Mouse (Mus musculus) stomach, embryonic 15.5 days (tissue): Measurements from ENCODE around the gene Slc2a6. TPM values are rescaled to one million over a fixed set of nuclear protein-coding genes. Genes with fewer than 3 reads are reported as not detected.
A peak's percentile ranks its signal among the peaks of the same experiment; 100 is the strongest.

Experiments
- ATAC-seq: fragments of 200-750 bp; cut with Nextera tagmentation; 2 replicates; pipeline ENCODE4 v1.8.0; 2017; ENCODE audit warnings: low read depth, moderate number of reproducible peaks, moderate TSS enrichment; ENCODE audit not compliant: insufficient read depth, low FRiP score
- H3K27ac ChIP-seq: fragments of 300-500 bp; sonication (generic); 2 replicates; pipeline ENCODE4 v1.5.1; 2015; ENCODE audit warnings: mild to moderate bottlenecking, inconsistent platforms
- H3K27me3 ChIP-seq: fragments of 300-500 bp; sonication (generic); replicated peaks from 2 replicates; pipeline ENCODE4 v1.6.1; 2015; ENCODE audit warnings: inconsistent platforms
- H3K36me3 ChIP-seq: fragments of 300-500 bp; sonication (generic); 2 replicates; pipeline ENCODE4 v1.6.1; 2015; ENCODE audit warnings: inconsistent platforms
- H3K4me1 ChIP-seq: fragments of 300-500 bp; sonication (generic); 2 replicates; pipeline ENCODE4 v1.6.1; 2015; ENCODE audit warnings: inconsistent platforms
- H3K4me2 ChIP-seq: fragments of 300-500 bp; sonication (generic); 2 replicates; pipeline ENCODE4 v1.6.1; 2015; ENCODE audit warnings: mild to moderate bottlenecking, inconsistent platforms
- H3K4me3 ChIP-seq: fragments of 300-500 bp; sonication (generic); replicated peaks from 2 replicates; pipeline ENCODE4 v1.5.1; 2015; ENCODE audit warnings: inconsistent platforms
- H3K9ac ChIP-seq: fragments of 300-500 bp; sonication (generic); 2 replicates; pipeline ENCODE4 v1.6.1; 2015; ENCODE audit warnings: inconsistent platforms
- H3K9me3 ChIP-seq: fragments of 300-500 bp; sonication (generic); 2 replicates; pipeline ENCODE4 v1.6.1; 2016; ENCODE audit warnings: inconsistent platforms
- WGBS: fragments of 180-500 bp; shearing (Covaris S2); methylation state at CpG from one replicate; pipeline ENCODE4 v1.1.7; 2015; 5-methylcytosine and 5-hydroxymethylcytosine counted together
- polyA plus RNA-seq: library from polyadenylated mRNA; unstranded; fragments of >200 nt; fragmentation: Nextera tagmentation; extraction: Ambion mirVana; gene quantifications from 2 replicates; pipeline ENCODE4 v1.2.1, GENCODE M21; 2015

Slc2a6 gene
- polyA plus RNA-seq, 1 experiment from 2014 or later: 1.3 TPM

DNA sequence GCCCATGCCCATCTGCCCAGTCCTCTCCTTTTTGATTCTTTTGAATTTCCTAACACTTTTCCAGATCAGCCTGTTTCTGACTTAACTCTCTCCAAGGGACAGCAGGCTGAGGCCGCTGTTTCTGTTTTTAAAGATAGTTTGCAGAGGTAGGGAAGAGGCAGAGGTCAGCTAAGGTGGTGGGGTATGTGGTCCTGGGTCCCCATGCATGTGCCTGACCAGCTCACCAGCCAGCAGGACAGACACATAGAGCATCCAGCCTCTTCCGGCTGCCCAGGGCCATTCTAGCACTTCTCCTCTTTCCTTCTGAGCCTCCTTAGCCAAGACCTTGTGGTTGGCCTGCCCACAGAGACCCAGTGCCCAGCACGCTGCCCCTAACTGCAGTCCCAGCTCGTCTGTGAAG lies 30.5 kb upstream of the Slc2a6 start:
- Histone ChIP-seq H3K4me2 (peak overlapping the region; percentile 16; the same call in 1 of the 2 replicates), H3K9ac (no peak overlapping the region), H3K36me3 (no peaks in the 10 kb centered on the region), H3K27me3 (no peaks in the 10 kb centered on the region), H3K4me1 (peaks cover 15% of the 10 kb centered on the region), H3K27ac (no peak overlapping the region), H3K9me3 (no peaks in the 10 kb centered on the region), H3K4me3 (no peak overlapping the region)
- WGBS: 36% methylated on average over 4 of the region's 4 CpGs
- no peak for ATAC-seq

DNA sequence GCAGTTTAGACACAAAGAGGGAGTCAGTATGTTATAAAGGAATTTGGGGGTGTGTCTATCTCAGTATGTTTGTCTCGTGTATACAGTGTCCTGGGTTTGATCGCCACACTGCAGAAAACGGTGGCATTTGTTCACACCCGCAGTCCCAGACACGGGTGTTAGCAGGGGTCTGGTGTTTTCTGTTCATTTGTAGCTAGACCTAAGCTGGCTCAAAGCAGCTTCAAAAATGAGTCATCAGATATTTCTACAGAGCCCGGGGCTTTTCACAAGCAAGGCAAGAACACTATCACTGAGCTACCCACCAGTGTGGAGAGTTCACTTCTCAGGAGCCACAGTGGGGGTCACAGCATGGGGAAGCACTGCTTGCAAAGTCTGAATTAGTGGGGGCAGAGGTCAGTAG lies 21.6 kb upstream of the Slc2a6 start:
- H3K4me2 ChIP-seq: no peak overlapping the region
- H3K4me1 ChIP-seq: 0 out of 2 replicates have a peak, but pooled peaks cover 3% of the 10 kb centered on the region
- no peak overlapping the region for H3K27ac ChIP-seq
- H3K36me3 ChIP-seq: no peaks in the 10 kb centered on the region
- no peaks in the 10 kb centered on the region for H3K9me3 ChIP-seq
- H3K9ac ChIP-seq: no peak overlapping the region
- no peaks in the 10 kb centered on the region for H3K27me3 ChIP-seq
- no peak overlapping the region for H3K4me3 ChIP-seq
- WGBS: 45% methylated on average over 6 of the region's 6 CpGs
- no peak for ATAC-seq

DNA sequence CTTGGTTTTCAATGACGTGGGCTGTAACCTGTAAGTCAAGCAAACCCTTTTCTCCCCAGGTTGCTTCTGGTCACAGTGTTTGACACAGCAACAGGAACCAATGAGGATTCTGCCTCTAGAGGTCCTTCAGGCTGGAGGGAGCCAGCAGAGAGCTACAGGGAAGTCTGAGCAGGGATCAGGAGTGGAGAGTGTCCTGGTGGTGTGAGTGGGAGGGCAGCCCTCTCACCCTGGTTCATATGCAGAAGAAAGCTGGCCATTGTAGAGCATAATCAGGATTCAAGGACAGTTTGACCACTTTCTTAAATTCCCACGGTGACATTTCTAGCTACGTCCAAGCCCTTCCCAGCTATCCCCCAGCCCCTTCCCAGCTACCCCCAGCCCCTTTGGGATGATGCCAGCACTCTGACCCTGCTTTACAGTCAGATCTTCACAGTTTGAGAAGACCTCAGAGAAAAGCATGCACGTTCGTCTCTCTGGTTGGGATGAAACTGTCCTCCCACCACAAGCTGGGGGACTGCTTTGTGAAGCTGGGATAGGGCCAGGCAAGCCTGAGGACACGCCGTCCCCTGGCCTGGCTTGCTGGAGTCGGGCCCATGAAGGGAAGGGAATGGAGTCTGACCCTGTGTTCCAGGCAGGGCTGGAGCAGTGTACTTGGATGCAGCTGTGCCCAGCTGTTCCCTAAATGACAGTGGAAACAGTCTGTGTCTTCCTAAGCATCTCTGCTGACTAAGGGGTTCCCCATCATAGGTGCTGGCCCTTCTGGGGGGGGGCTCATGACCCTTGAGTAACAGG lies 18.4 kb upstream of the Slc2a6 start:
- ATAC-seq: peak; percentile 67
- WGBS: 54% methylated on average over 8 of the region's 8 CpGs
- Histone ChIP-seq H3K9ac (no peak overlapping the region), H3K27me3 (no peaks in the 10 kb centered on the region), H3K9me3 (no peaks in the 10 kb centered on the region), H3K4me3 (no peak overlapping the region), H3K4me2 (no peak overlapping the region), H3K4me1 (0 out of 2 replicates have a peak, but pooled peaks cover 3% of the 10 kb centered on the region), H3K36me3 (no peaks in the 10 kb centered on the region), H3K27ac (peak overlapping the region; percentile 69)

DNA sequence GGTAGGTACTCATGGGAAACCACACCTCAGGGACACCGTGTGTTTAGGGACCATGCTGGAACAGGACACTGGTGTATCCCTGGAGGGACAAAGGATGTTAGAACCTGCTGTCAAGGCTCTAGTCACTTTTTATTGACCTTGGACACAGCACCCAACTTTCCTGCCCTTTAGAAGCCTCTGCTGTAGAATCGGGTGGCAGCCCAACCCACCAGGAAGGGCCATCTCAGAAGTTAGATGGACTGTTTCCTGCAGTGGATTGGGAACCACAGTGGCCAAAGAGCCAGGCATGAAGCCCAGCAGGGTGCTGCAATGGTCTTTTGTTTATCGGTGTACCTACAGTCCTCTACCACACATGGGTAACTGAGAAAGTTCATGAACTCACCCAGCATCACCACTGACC lies 16.8 kb upstream of the Slc2a6 start:
- H3K27ac ChIP-seq: no peak overlapping the region
- H3K4me1 ChIP-seq: 0 out of 2 replicates have a peak, but pooled peaks cover 3% of the 10 kb centered on the region
- no peak overlapping the region for H3K4me2 ChIP-seq
- no peaks in the 10 kb centered on the region for H3K36me3 ChIP-seq
- 75% methylated on average over 3 of the region's 3 CpGs for WGBS
- H3K9me3 ChIP-seq: no peaks in the 10 kb centered on the region
- H3K9ac ChIP-seq: no peak overlapping the region
- no peak overlapping the region for H3K4me3 ChIP-seq
- no peak for ATAC-seq
- no peaks in the 10 kb centered on the region for H3K27me3 ChIP-seq

DNA sequence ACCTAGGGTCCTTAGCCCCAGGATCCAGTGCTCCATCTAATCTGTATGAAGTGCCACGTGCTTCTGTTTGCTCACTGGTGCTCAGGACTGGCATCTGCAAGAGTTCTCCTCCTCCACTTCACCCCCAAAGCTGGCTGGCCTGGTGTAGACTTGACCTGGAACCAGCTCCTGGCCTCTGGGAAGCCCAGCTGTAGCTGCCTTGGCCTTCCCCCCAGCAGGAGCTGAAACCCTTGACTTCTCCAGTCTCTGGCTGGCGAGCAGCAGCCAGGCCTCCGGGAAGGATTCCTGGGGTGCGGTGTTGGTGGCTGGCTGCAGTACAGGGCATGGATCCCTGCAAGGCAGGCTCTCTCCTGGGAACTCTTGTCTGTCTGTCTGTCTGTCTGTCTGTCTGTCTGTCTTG lies 16.4 kb upstream of the Slc2a6 start:
- H3K4me2 ChIP-seq: no peak overlapping the region
- ATAC-seq: no peak
- H3K27ac ChIP-seq: no peak overlapping the region
- no peak overlapping the region for H3K9ac ChIP-seq
- H3K27me3 ChIP-seq: no peaks in the 10 kb centered on the region
- H3K4me1 ChIP-seq: 0 out of 2 replicates have a peak, but pooled peaks cover 3% of the 10 kb centered on the region
- no peaks in the 10 kb centered on the region for H3K9me3 ChIP-seq
- no peak overlapping the region for H3K4me3 ChIP-seq
- 79% methylated on average over 4 of the region's 4 CpGs for WGBS
- no peaks in the 10 kb centered on the region for H3K36me3 ChIP-seq

DNA sequence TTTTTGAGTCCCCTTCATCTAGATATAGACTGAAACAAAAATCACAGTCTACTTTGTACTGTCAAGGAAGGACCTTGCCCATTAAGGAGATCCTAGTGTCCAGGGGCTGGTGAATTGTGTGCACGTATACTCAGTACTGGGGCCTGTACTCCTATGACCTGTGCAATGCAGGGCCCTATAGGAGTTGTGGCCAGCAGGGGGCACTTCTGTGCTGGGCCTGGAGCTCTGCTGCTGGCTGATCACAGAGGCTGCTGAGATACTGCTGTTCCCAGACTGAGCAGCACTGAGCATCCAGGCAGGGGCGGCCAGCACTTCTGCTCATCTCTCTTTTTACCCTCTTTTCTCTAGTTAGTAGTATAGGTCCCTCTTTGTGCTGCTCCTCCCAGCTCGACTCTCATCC lies 15.7 kb upstream of the Slc2a6 start:
- Histone ChIP-seq H3K4me1 (peaks cover 5% of the 10 kb centered on the region; the same call in 1 of the 2 replicates), H3K4me2 (no peak overlapping the region), H3K9ac (no peak overlapping the region), H3K27me3 (no peaks in the 10 kb centered on the region), H3K36me3 (no peaks in the 10 kb centered on the region), H3K4me3 (no peak overlapping the region), H3K27ac (no peak overlapping the region), H3K9me3 (no peaks in the 10 kb centered on the region)
- peak; percentile 76; the same call in 1 of the 2 replicates for ATAC-seq
- 24% methylated on average over 3 of the region's 3 CpGs for WGBS

DNA sequence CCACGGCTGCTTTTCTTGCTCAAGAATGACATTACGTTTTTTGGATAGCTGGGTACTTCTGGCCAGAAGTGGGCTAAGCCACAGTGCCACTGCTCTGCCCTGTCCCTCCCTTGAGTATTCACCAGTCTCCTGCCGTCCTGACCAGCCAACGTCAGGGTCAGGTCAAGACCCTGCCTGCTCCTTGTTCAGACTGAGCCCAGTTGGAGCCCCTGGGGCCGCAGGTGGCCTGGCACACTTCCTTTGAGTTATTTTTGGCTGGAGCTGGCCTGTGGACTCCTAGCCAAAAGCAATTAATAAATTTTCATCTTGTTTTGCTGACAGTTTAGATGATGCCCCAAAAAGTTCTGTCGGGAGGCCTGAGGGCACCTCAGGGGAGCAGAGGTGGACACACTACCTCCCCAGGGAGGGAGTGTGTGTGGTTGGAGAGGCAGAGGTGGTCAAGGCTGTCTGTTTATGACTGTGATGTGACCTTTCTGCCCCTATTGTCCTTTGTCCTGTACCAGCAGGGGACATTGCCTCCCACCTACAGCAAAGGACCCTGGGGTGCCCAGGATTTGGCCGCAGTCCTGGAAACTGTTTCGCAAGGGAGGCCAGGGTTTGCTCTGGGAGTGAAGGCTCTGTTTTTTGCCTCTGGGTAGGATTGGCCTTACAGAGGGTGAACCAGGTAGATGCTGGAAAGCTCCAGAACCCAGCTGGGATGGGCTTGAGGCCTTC lies 14.5 kb upstream of the Slc2a6 start:
- H3K27ac ChIP-seq: no peak overlapping the region
- no peak for ATAC-seq
- 58% methylated on average over 8 of the region's 8 CpGs for WGBS
- H3K27me3 ChIP-seq: no peaks in the 10 kb centered on the region
- H3K4me3 ChIP-seq: no peak overlapping the region
- no peaks in the 10 kb centered on the region for H3K36me3 ChIP-seq
- no peak overlapping the region for H3K9ac ChIP-seq
- H3K4me2 ChIP-seq: no peak overlapping the region
- peaks cover 5% of the 10 kb centered on the region; the same call in 1 of the 2 replicates for H3K4me1 ChIP-seq
- H3K9me3 ChIP-seq: no peaks in the 10 kb centered on the region

DNA sequence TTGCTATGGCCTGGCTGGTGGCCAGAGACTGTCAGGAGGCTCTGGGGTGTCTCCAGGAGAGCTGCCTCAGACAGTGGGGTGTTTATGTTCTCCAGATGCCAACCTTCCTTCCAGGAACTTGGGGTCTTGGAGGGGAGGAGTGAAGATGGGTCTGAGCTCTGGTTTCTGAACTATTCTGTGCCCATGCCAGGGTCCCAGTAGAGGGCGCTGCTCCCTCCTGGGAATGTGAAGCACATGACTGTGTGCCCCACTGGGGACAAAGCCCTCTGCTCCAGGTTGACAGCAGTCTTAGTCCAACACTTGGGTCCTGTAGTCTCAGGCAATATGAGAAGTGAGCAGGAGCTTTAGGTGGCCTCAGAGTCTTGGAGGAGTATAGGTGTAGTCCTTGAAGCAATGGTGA lies 11.5 kb upstream of the Slc2a6 start:
- H3K36me3 ChIP-seq: no peaks in the 10 kb centered on the region
- H3K27me3 ChIP-seq: no peaks in the 10 kb centered on the region
- no peak for ATAC-seq
- no peak overlapping the region for H3K27ac ChIP-seq
- no peaks in the 10 kb centered on the region for H3K9me3 ChIP-seq
- WGBS: 5% methylated on average over 1 of the region's 1 CpGs
- H3K4me3 ChIP-seq: no peak overlapping the region
- H3K4me2 ChIP-seq: no peak overlapping the region
- H3K9ac ChIP-seq: no peak overlapping the region
- H3K4me1 ChIP-seq: peaks cover 3% of the 10 kb centered on the region; the same call in 1 of the 2 replicates

DNA sequence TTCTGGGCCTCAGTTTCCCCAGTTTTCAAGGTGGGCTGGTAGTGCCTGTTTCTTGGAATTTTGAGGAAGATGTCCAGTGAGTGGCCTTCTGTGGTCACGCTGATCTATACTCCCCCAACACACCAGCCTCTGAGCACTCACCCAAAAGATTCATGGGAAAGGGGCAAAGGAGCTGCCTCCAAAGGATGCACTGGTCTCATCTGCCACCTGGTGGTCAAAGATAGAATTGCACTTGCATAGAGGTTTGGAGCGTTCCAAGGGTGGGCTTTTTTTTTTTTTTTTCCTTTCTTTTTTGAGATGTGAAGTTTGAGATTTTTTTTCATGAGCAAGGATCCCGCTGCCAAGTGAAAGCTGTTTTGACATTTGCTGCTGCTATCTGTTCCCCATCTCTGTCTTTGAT lies 10.8 kb upstream of the Slc2a6 start:
- Histone ChIP-seq H3K27me3 (no peaks in the 10 kb centered on the region), H3K4me3 (no peak overlapping the region), H3K4me2 (no peak overlapping the region), H3K36me3 (no peaks in the 10 kb centered on the region), H3K27ac (no peak overlapping the region), H3K9ac (no peak overlapping the region), H3K4me1 (peaks cover 3% of the 10 kb centered on the region; the same call in 1 of the 2 replicates), H3K9me3 (no peaks in the 10 kb centered on the region)
- WGBS: 0% methylated on average over 3 of the region's 3 CpGs
- no peak for ATAC-seq

DNA sequence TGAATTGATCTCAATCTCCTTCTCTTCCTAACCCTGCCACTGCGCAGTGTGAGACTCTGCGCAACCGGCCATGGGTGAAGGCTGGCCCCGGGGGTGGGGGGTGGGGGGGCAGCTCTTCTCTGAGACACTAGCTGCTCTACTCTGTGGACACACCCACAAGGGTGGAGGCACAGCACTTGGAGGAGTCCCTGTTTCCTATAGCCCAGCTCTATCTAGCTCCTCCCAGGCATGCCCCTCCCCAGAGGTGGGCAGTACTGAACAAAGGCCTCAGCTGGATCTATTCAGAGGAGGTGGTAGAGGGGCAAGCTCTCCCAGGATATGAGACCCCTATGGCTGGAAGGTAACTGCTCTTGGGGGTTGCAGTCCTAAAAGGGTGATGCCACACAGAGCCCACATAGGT lies 9.2 kb upstream of the Slc2a6 start:
- no peaks in the 10 kb centered on the region for H3K27me3 ChIP-seq
- H3K27ac ChIP-seq: no peak overlapping the region
- H3K9me3 ChIP-seq: no peaks in the 10 kb centered on the region
- H3K4me2 ChIP-seq: no peak overlapping the region
- no peak overlapping the region for H3K4me3 ChIP-seq
- H3K9ac ChIP-seq: no peak overlapping the region
- peak; percentile 33; the same call in 1 of the 2 replicates for ATAC-seq
- peaks cover 3% of the 10 kb centered on the region; the same call in 1 of the 2 replicates for H3K4me1 ChIP-seq
- WGBS: 61% methylated on average over 4 of the region's 4 CpGs
- H3K36me3 ChIP-seq: no peaks in the 10 kb centered on the region

DNA sequence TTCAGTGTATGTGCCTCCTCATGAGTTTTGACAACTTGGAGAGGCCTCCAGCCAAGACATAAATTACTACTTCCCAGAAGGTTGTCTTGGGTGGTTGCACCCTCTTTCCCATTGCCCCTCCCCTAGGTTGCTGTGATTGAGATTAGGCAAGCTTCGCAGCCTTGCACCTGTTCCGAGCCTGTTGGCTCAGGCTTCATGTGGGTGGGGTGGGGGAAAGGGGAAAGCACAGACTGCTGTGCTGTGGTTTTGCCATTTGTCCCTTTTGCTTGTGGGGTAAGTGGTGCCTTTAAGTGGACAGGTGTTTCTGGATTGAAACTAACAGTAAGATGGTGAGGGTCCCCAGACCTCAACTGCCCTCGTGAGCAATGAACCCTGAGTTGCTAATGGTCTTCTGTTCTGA lies 8.2 kb upstream of the Slc2a6 start:
- H3K4me2 ChIP-seq: no peak overlapping the region
- H3K36me3 ChIP-seq: no peaks in the 10 kb centered on the region
- no peak overlapping the region for H3K9ac ChIP-seq
- H3K27ac ChIP-seq: no peak overlapping the region
- ATAC-seq: no peak
- 56% methylated on average over 3 of the region's 3 CpGs for WGBS
- no peaks in the 10 kb centered on the region for H3K27me3 ChIP-seq
- peaks cover 3% of the 10 kb centered on the region; the same call in 1 of the 2 replicates for H3K4me1 ChIP-seq
- H3K4me3 ChIP-seq: no peak overlapping the region
- no peaks in the 10 kb centered on the region for H3K9me3 ChIP-seq

DNA sequence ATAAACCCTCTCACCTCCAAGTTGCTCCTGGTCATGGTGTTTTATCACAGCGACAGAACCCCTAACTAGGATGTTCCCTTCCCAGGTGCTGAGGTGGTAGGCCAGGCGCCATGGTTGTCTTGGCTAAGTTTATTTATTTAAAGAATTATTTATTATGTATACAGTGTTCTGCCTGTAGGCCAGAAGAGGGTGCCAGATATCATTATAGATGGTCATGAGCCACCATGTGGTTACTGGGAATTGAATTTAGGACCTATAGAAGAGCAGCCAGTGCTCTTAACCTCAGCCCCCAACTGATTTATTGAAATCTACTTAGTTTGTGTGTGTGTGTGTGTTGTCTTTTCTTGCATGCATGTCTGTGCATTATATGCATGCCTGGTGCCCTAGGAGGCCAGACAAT lies 4.6 kb upstream of the Slc2a6 start:
- Histone ChIP-seq H3K4me1 (0 out of 2 replicates have a peak, but pooled peaks cover 5% of the 10 kb centered on the region), H3K9me3 (no peaks in the 10 kb centered on the region), H3K4me3 (no peak overlapping the region), H3K27ac (no peak overlapping the region), H3K4me2 (no peak overlapping the region), H3K27me3 (no peaks in the 10 kb centered on the region), H3K36me3 (no peaks in the 10 kb centered on the region), H3K9ac (no peak overlapping the region)
- WGBS: 53% methylated on average over 2 of the region's 2 CpGs
- ATAC-seq: no peak
